Mouse (Mus musculus): Measurements from ENCODE around the gene Gm10662. TPM values are rescaled to one million over a fixed set of nuclear protein-coding genes. Genes with fewer than 3 reads are reported as not detected.
"Not testable (repeated sequence)": the region's sequence is repeated elsewhere in the genome, so short reads cannot be mapped to it uniquely, and the experiment has no call there.

Gm10662 gene
- not detected in 2 replicates for polyA plus RNA-seq (2016; fragmentation: Nextera tagmentation; extraction: Ambion mirVana)

- not testable (repeated sequence) for H3K4me2 ChIP-seq (replicated peaks); ATAC-seq (ENCODE audit: low FRiP score, low read depth); H3K4me1 ChIP-seq; H3K4me3 ChIP-seq; H3K27me3 ChIP-seq; H3K9me3 ChIP-seq; H3K9ac ChIP-seq (replicated peaks); H3K36me3 ChIP-seq; H3K27ac ChIP-seq (replicated peaks)
- WGBS: no CpG with 5 or more reads among the region's 1 CpGs
Measured at GRCm38 (mm10) chr7:23144380-23144779, at the start of gene Gm10662. Gene Gm10662 (minus strand): TSS chr7:23144480.

- not testable (repeated sequence) for H3K9ac ChIP-seq (replicated peaks); H3K27me3 ChIP-seq; H3K9me3 ChIP-seq; H3K4me1 ChIP-seq; H3K4me2 ChIP-seq (replicated peaks); ATAC-seq (ENCODE audit: low FRiP score, low read depth); H3K4me3 ChIP-seq; H3K27ac ChIP-seq (replicated peaks); H3K36me3 ChIP-seq
- 87% methylated on average over 10 of the region's 10 CpGs for WGBS
Measured at GRCm38 (mm10) chr7:23163505-23163904, 19.2 kb upstream of the Gm10662 start.

Other genes with a start within 250 kb of the Gm10662 start
- not detected in 2 replicates for gene Gm4214, start 159.8 kb downstream of the Gm10662 start, polyA plus RNA-seq (2016; fragmentation: Nextera tagmentation; extraction: Ambion mirVana)
- gene Gm4216, start 124.6 kb downstream of the Gm10662 start, polyA plus RNA-seq (2016; fragmentation: Nextera tagmentation; extraction: Ambion mirVana): not detected in 2 replicates
- not detected in 2 replicates for gene Vmn1r163, start 88.9 kb downstream of the Gm10662 start, polyA plus RNA-seq (2016; fragmentation: Nextera tagmentation; extraction: Ambion mirVana)
- gene Gm8720, start 77.0 kb downstream of the Gm10662 start, polyA plus RNA-seq (2016; fragmentation: Nextera tagmentation; extraction: Ambion mirVana): not detected in 2 replicates
- gene Vmn1r165, start 72.9 kb upstream of the Gm10662 start, polyA plus RNA-seq (2016; fragmentation: Nextera tagmentation; extraction: Ambion mirVana): not detected in 2 replicates
- not detected in 2 replicates for gene Vmn1r166, start 107.2 kb upstream of the Gm10662 start, polyA plus RNA-seq (2016; fragmentation: Nextera tagmentation; extraction: Ambion mirVana)
- not detected in 2 replicates for gene Gm6902, start 134.4 kb upstream of the Gm10662 start, polyA plus RNA-seq (2016; fragmentation: Nextera tagmentation; extraction: Ambion mirVana)
- not detected in 2 replicates for gene Nlrp4e, start 156.7 kb upstream of the Gm10662 start, polyA plus RNA-seq (2016; fragmentation: Nextera tagmentation; extraction: Ambion mirVana)
- gene Nlrp5, start 241.4 kb upstream of the Gm10662 start, polyA plus RNA-seq (2016; fragmentation: Nextera tagmentation; extraction: Ambion mirVana): not detected in 2 replicates